Mouse (Mus musculus) frontal cortex, postnatal 14 days (tissue): ENCODE results near the gene Ktn1.

Experiments used
- DNase-seq, 2 experiments: peaks; one replicate each; pipeline ENCODE4 v3.0.0; 2022; ENCODE audit warnings: low spot score in 2 of 2

Ktn1 gene

GRCm38 (mm10) chr14:47756411-47757065 lies 108.3 kb downstream of the Ktn1 start:
- DNase-seq: no peak

GRCm38 (mm10) chr14:47765192-47765591 lies 116.9 kb downstream of the Ktn1 start:
- DNase-seq: no peak

GRCm38 (mm10) chr14:47765796-47766195 lies 117.5 kb downstream of the Ktn1 start:
- DNase-seq: no peak

GRCm38 (mm10) chr14:47766373-47766772 lies 118.1 kb downstream of the Ktn1 start:
- DNase-seq: no peak

- DNase-seq: no peak
These were observed 123.2 kb downstream of the Ktn1 start for GRCm38 (mm10) chr14:47771496-47771895.

GRCm38 (mm10) chr14:47775543-47775942 lies 127.3 kb downstream of the Ktn1 start:
- DNase-seq: no peak

GRCm38 (mm10) chr14:47776260-47777035 lies 128.2 kb downstream of the Ktn1 start:
- no peak for DNase-seq

GRCm38 (mm10) chr14:47786112-47786511 lies 137.9 kb downstream of the Ktn1 start:
- no peak for DNase-seq
